Mouse (Mus musculus) lung, postnatal 0 days (tissue): ENCODE measurements around the gene Oxsr1.
A peak's percentile ranks its signal among the peaks of the same experiment; 100 is the strongest.

ENCODE experiments used
- CTCF ChIP-seq: IDR thresholded peaks from 2 replicates; pipeline ENCODE4 v1.5.1; 2016; ENCODE audit warnings: antibody characterized with exemption, mild to moderate bottlenecking
- EP300 ChIP-seq: IDR thresholded peaks from 2 replicates; pipeline ENCODE4 v1.6.1; 2016; ENCODE audit warnings: antibody characterized with exemption, mild to moderate bottlenecking, control low read depth

DNA sequence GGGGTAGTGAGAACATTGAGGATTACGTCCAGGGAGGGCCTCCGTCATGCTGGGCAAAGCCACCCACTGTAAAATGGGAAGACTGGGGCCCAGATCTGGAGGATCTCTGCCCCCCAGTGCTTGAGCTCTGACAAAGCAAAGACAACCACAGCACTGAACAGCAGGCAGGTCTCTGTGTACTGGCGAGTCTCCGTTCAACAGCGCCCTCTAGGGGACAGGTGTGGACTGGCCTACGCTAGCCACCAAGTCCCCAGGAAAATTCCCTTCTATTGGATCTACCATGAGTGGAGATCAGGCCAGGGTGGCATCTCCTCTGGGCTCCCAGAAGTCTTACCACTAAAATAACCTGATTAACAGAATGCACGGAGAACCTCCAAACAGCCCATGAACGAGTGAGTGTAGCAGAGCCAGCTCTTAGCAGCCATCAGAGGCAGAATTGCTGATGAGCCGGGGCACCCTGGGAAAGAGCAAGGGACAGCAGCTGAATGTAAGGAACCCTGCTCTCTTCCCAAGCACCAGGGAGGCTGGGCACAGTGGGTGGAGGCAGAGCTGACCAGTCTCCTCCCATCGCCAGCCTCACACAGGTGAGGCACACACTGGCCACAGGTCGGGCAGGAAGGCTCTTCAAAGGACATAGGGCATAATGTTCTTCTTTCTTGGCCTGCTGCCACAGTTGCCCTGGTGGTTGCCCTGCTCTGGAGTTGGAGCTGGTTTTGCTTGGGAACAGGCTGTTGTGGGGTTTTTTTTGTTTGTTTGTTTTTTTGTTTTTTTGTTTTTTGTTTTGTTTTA lies 129.8 kb downstream of the Oxsr1 start:
- TF ChIP-seq CTCF = peak; percentile 75
- TF ChIP-seq EP300 = no peak
